Mouse (Mus musculus) cerebellum, adult 11 months (tissue): ENCODE measurements around the gene Cers6.

Experiments
- DNase-seq: peaks from one replicate; pipeline ENCODE4 v3.0.0; 2022

Gene Cers6

DNA sequence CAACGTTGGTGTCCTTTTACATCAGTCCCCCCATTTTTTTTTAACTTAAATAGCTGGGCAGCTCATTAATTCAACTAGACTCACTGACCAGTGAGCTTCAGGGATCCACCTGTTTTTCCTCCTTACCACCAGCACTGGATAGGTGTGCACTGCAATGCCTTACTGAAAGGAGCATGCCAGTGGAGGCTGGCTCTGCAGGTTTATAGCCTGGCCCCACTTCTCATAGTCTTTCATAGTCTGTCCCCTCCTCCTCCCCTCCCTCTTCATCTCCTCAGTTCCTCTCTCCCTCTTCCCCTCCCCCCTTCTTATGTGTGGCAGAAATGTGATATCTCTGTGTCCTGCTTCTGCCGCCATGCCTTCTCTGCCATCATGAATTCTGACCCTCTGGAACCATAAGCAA is 112.5 kb downstream of the Cers6 start:
- no peak for DNase-seq

DNA sequence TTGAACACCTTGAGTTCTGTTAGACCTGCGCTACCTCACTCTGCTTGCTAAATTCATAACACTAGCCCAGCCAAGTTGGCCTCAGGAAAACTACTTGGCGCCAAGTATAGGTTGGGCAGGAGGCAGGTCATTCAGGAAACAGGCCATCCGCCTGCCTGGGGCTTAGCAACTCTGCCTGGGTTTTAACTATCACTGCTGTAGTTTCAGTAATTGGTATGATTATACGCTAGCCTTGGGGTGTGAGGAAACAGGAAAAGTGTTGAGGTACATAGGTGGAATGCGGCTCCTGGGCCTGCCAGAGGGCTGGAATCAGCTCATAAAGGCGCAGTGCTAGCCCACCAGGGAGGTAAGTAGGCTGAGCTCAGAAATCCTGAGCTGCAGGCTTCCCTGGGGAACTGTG is 114.0 kb downstream of the Cers6 start:
- peak; percentile 57 for DNase-seq

GRCm38 (mm10) chr2:68975780-68976179 is 114.5 kb downstream of the Cers6 start:
- no peak for DNase-seq

DNA sequence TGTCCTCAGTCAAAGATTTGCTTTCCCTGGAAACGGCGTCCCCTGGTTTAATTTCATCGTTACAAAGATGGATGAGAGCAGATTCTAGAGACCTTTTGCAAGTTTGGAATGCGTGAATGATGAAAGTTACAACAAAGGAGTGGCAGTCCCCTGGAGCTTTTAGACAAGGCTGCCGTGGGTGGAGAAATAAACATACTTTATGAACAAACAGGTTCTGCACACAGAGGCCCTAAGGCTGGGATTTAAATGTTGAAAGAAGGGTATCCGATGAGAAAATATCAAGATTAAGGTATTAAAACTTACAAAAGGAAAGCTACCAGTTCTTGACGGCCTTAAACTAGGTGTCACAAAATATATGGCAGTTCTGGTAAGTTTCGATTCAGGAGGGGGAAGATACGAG is 117.0 kb downstream of the Cers6 start:
- DNase-seq = no peak

DNA sequence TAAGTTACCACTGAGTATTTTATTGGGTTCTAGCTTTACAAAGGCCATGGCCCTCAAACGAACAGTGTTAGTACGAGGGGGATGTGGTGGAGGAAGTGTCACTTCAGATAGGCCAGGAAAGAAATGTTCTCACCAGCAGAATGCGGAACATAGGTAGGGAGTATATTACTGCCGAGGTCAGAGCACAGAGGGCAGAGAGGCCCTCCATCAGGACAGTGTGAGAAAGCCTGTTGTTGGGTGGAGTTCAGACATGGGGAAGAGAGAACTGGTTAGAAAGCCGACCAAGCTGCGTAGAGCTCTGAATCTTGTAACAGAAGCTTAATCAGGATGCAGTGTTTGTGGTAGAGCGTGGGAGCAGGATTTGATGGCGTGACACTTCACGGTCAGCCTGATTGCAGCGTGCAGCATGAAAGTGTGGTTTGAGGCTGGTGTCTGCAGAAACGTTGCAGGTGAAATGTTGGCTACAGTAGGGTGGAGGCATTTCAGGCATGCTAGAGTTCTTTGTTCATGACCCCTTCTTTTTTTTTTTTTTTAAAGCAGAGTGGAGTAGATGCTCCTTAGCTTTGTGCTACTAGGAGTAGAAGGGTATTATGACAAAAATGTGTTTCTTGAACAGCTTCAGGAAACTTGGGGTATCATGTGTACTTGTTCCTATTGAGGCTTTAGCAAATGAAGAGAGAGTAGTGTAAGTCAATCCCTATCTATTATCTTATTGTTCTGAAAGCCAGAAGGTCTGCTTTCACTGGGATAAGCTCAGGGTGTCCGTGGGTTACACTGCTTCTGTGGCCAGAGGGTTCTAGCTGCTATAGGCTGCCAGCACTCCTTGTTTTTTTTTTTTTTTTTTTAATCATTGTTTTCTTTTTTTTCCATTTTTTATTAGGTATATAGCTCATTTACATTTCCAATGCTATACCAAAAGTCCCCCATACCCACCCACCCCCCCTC is 117.7 kb downstream of the Cers6 start:
- no peak for DNase-seq

- DNase-seq = no peak
Measured at GRCm38 (mm10) chr2:68981302-68981701, 120.1 kb downstream of the Cers6 start.

GRCm38 (mm10) chr2:68981756-68982409 is 120.6 kb downstream of the Cers6 start:
- no peak for DNase-seq

DNA sequence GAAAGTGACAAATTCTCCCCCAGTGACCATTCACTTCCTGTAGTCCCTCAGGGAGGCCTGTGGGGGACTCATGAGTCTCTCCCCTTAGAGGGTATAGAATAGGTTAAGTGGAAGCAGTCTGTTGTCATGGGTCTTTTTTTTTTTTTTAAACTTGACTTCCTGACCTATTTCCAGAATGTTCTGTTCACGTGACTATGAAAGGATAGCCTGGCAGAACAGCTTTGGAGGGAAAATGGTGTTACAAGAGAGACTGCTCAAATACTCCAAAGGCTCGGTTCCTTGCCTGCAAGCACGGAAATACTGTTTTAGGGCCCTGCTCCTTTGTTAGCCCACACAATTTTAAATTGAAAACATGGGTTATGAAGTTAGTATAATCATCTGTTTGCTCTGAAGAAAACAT is 121.7 kb downstream of the Cers6 start:
- no peak for DNase-seq

GRCm38 (mm10) chr2:68983431-68983830 is 122.2 kb downstream of the Cers6 start:
- no peak for DNase-seq

- DNase-seq = no peak
Measured at GRCm38 (mm10) chr2:68989117-68989516, 127.9 kb downstream of the Cers6 start.

GRCm38 (mm10) chr2:68992629-68993028 is 131.4 kb downstream of the Cers6 start:
- no peak for DNase-seq

DNA sequence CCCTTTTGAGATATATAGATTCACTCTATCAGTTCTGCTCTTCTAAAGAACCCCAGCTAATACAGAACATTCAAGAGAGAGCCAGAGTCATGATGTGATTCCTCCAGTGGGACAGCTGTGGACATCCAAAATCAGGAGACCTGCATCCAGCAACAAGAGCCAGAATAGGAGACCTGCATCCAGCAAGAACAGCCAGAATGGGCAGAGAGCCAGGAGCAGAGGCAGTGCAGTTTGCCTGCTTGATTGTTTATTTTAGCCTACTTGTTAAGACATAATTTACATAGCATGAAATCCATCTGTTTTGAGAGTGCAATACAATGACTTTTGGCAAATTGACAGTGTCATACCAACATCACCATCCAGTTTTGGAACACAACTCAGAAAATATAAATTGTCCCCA is 133.2 kb downstream of the Cers6 start:
- peak; percentile 26 for DNase-seq

GRCm38 (mm10) chr2:68995723-68996122 is 134.5 kb downstream of the Cers6 start:
- no peak for DNase-seq

GRCm38 (mm10) chr2:68996268-68996667 is 135.0 kb downstream of the Cers6 start:
- DNase-seq = no peak

- DNase-seq = peak; percentile 57
Measured at GRCm38 (mm10) chr2:69004001-69004400, 142.8 kb downstream of the Cers6 start.

- DNase-seq = no peak
Measured at GRCm38 (mm10) chr2:69011392-69011791, 150.2 kb downstream of the Cers6 start.

DNA sequence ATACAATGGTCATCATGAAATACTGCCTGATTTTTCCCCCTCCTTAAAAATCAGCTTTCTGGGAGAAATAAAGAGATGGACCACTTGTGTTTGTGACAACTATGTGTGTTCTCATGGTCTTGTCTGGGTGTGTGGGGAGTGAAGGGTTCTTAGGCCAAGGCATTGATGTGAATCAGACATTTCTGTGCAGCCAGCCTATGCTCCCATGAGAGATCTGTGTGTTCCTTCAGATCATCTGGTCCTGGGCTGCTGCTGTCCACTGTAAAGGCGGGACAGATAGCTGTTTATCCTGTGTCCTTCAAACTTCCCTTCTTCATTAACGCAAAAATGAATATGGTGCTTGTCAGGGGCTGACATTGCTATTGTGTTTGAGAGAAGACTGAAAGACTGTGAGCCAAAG is 150.6 kb downstream of the Cers6 start:
- DNase-seq = no peak

GRCm38 (mm10) chr2:69014241-69014640 is 153.0 kb downstream of the Cers6 start:
- peak; percentile 63 for DNase-seq

DNA sequence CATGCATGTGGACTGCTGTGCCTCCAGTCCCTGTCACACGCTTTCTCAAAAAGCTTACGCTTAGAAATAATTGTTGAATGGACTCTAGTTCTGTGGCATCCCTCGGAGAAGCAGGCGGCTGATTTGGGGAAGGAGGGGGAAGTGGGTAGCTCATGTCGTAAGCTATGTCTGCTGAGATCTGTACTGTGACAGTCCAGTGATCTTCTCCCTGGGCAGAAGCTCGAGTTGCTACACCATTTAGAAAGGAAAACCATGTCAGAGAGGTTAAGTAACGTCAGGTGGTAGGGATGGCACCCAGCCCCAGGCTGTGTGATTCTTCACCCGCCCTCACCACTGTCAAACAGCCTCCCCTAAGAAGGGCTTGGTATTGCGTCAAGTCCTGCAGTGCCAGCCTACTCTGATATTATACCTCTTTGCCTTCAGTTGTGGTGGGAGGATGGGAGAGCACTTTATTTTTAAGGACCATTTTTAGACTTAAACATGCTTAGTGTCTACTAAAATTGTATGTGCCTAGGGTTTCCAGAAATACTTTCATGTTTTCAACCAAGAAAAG is 154.0 kb downstream of the Cers6 start:
- peak; percentile 28 for DNase-seq

DNA sequence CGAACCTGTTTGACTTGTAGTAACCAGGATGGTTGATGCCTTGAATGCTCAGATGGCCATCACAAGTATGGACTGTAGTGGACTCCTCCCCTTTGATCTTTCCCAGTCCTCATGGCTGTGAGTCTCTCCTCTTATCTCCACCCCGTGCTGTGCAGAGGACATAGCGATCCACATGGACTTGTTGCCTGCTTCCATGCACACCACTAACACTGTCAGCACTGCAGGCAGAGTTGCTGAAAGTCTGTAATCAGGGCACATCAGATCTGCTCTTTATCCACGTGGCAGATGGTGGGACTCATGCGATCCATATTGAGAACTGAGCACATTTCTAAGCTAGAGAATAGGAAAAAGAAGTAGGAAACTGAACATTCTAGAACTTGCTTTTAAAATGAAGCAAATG is 154.6 kb downstream of the Cers6 start:
- no peak for DNase-seq

DNA sequence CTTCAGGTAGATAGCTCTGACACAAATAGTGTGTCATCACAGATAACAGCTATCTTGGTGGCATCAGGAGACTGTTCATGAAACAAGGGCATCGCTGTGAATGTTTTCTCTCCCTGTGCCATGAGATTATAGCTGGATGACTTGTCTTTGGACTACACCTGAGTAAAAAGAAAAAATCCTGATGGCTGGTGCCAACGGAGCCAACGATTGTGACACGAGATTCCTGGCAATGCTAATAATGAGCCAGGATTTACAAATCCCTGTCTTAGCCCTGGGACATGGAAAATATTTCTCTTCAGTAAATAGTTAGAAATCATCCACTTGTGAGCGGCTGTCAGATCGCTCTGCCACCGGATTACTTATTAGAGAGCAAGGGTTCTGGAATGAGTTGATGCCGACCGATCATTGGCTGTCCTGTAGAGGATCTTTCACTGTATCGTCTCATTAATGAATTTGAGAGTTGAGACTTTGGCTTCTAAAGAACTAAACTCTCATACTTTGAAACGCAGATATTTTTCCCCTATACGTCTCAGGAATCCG is 157.9 kb downstream of the Cers6 start:
- no peak for DNase-seq

DNA sequence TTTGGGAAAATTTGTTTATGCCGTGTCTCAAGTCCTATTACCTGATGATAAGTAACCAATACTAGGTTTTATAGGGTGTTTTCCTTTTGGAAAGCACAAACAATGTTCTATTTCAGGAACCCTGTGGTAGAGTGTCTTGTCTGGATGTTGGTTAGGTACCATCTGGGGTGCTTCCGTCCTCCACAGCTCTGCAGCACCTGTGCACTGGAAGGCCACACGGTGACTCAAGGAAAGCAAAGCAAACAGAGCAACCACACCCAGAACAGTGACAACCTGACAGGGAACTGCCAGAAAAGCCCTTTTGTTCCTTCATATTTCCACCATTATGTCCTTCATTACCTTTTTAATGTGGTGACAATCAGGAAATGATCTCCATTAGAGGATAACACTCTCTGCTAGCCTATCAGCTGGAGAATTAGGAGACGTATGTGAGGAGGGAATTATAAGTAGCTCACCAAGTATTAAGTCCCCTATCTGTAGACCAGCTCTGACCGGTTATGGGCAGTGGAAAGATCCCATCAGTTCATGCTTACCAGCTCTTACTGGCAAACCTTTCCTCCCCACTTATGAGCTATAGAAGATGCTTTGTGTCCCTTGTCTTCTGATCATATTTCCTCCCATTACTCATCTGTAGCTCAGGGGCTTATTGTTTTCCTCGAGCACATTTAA is 158.7 kb downstream of the Cers6 start:
- peak; percentile 34 for DNase-seq
